Mouse (Mus musculus): Measurements from ENCODE around the gene Farsb.

DNA sequence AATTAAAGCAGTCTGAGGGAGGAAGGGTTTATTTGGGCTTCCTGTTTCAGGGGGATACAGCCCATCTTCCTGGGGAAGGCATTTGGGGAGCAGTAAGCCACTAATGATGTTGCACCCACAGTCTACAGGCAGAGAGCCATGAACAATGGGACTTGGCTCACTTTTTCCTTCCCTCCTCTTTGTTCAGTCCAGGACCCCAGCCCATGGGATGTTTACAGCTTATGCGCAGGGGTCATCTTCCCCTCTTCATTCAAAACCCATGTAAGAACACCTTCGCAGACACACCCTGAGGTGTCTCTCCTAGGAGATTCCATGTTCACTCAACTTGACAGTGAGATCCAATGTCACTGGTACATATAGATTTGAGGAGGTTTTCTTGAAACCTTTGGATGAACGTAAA, 39.7 kb upstream of the Farsb start:
- TF ChIP-seq CTCF (conservative IDR thresholded peaks at IDR 0.05; ENCODE audit: low read length) = no peak
- no peak for TF ChIP-seq POU5F1 (IDR thresholded peaks at IDR 0.05; ENCODE audit: borderline replicate concordance, low read length)
- TF ChIP-seq NANOG (IDR thresholded peaks at IDR 0.05; ENCODE audit: borderline replicate concordance, low read length) = no peak

All from E14TG2a.4 (cell line).